Comparison of ENCODE assay signal across 8 mouse cellular contexts in the genomic region with DNA sequence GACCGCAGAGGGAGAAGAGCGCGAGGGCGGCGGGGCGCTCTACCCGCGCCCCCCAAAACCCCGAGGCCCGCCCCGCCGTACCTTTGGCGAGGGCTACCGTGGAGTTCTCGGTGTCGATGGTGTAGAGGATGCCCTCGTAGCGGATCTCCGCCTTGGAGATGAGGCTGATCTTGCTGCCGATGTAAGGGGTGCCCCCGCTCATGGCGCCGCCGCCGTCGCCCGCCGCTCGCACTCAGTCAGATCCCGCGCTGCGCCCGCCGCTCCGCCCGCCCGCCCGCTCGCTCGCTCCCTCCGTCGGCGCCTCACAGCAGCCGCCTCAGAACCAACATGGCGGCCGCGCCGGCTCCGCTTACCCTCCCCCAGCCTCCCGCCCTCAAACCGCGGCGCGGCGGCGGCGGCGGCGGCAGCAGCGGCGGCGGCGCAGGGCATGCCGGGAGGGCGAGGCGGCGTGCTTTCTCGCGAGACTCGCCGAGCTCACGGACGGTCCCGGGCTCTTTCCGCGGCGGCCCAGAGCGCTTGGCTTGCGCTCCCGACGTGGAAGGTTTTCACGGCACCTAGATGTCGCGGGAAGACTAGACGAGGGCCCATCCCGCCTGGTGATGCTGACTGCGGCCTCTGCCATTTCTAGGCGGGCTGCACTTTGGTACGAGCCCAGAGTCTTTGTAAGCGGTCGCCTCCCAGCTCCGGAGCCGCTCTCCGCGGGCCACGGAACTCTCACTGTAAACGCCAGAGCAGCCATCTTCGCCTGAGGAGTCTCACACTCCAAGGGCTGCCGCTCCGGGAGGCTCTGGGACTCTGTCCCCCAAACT. TPM values are rescaled to one million over a fixed set of nuclear protein-coding genes. Genes with fewer than 3 reads are reported as not detected.
DNase-seq lines count a peak whose midpoint lies in the region; TF ChIP-seq lines count a peak whose summit lies in the region.

No protein-coding gene starts in this region.

- peak overlapping the region; percentile 85 for H3K4me3 ChIP-seq in cortical plate, adult 2 months (ENCODE audit: insufficient read depth, low read length)
- H3K4me3 ChIP-seq in left cerebral cortex, adult 2 months, result peak overlapping the region; percentile 55
- peak overlapping the region; percentile 92 for H3K4me3 ChIP-seq in macrophage (ENCODE audit: inconsistent target)

- H3K36me3 ChIP-seq in macrophage (ENCODE audit: inconsistent target), result no peaks in the 10 kb centered on the region

- peaks cover 42% of the 10 kb centered on the region for H3K79me2 ChIP-seq in macrophage (ENCODE audit: inconsistent target)

- H3K27ac ChIP-seq in cortical plate, adult 2 months (ENCODE audit: insufficient read depth, low read length), result peak overlapping the region; percentile 97
- H3K27ac ChIP-seq in left cerebral cortex, adult 2 months, result peak overlapping the region; percentile 94
- peak overlapping the region; percentile 90 for H3K27ac ChIP-seq in macrophage

- WGBS in macrophage (ENCODE audit: missing documents), result under 1% methylated on average over 91 of the region's 100 CpGs

- no peak for TF ChIP-seq CTCF in cortical plate, adult 2 months (IDR thresholded peaks at IDR 0.05; ENCODE audit: extremely low read depth, insufficient read depth, low read length)
- TF ChIP-seq CTCF in left cerebral cortex, adult 2 months (IDR thresholded peaks at IDR 0.05), result no peak

- H3K4me1 ChIP-seq in cortical plate, adult 2 months (ENCODE audit: control insufficient read depth, insufficient read depth, low read length), result peaks cover 6% of the 10 kb centered on the region; the same call in 1 of the 2 replicates

- TF ChIP-seq POLR2A in cortical plate, adult 2 months (IDR thresholded peaks at IDR 0.05; ENCODE audit: extremely low read depth, insufficient read depth, low read length), result peak; percentile 96

- intact Hi-C loops in left cerebral cortex, adult 2 months (cut with DNase I), result no loop called here

- DNase-seq in adipocyte (ENCODE audit: low spot score), result peak; percentile 84
- DNase-seq in gastrocnemius, adult 8-10 months (ENCODE audit: low spot score in 2 of 2), result peak; percentile 87 to 93
- peak; percentile 52 for DNase-seq in hindlimb bud, embryonic 11.5 days (ENCODE audit: extremely low spot score, low read depth, low spot score)
- DNase-seq in left cerebral cortex, adult 2 months (ENCODE audit: extremely low spot score in 1 of 2, low spot score in 2 of 2), result peak; percentile 94 to 96
- DNase-seq in retina, postnatal 7 days (ENCODE audit: low read depth, low spot score), result peak; percentile 88
- peak; percentile 89 to 93 for DNase-seq in urinary bladder, adult 18-20 months (ENCODE audit: low spot score in 2 of 2)

RNA-seq across cellular contexts. Expression of gene Lsm14a, which starts 3.6 kb away (rescaled TPM):
- 49.4 and 55.9 TPM in 2 replicates for polyA plus RNA-seq in cortical plate, adult 2 months (2012; rRNA removed)
- 100 to 1,000 TPM in 2 of 4 experiments, 10 to 100 TPM in 2; 90.2 to 111 (median 99.9) TPM for total RNA-seq in gastrocnemius, adult 8-10 months (2022)
- total RNA-seq in left cerebral cortex, adult 2 months (2021), result 10 to 100 TPM; 78.4 to 92.0 TPM
- 100 to 1,000 TPM in 23 of 26 experiments, 10 to 100 TPM in 3; 74.8 to 239 (median 169) TPM for total RNA-seq in macrophage (2018; cell fraction: chromatin; rRNA removed)
- 100 to 1,000 TPM in 22 of 26 experiments, 10 to 100 TPM in 4; 92.5 to 128 (median 106) TPM for total RNA-seq in macrophage (2018; cell fraction: cytosol; rRNA removed)
- total RNA-seq in macrophage (2018; cell fraction: nucleus; rRNA removed), result 100 to 1,000 TPM in 20 of 26 experiments, 10 to 100 TPM in 6; 64.9 to 230 (median 121) TPM
- polyA plus RNA-seq in macrophage (2018), result 86.0 to 122 TPM (median 89.0 TPM) in 3 replicates

Comparison
In these comparisons a context has a peak if more than half of its experiments do, and no peak if none do; other contexts are left out.
1. Peak in every context shown above with its lines: DNase-seq, H3K4me3 ChIP-seq and H3K27ac ChIP-seq.